Mouse (Mus musculus): Measurements from ENCODE around the gene Klc2. TPM values are rescaled to one million over a fixed set of nuclear protein-coding genes. Genes with fewer than 3 reads are reported as not detected.

Gene Klc2
- polyA plus RNA-seq (2012; rRNA removed): 109 and 115 TPM in 2 replicates

GRCm38 (mm10) chr19:5118384-5118698 is at the start of gene Klc2:
TSS of gene Klc2 (minus strand) at chr19:5118560.

DNA sequence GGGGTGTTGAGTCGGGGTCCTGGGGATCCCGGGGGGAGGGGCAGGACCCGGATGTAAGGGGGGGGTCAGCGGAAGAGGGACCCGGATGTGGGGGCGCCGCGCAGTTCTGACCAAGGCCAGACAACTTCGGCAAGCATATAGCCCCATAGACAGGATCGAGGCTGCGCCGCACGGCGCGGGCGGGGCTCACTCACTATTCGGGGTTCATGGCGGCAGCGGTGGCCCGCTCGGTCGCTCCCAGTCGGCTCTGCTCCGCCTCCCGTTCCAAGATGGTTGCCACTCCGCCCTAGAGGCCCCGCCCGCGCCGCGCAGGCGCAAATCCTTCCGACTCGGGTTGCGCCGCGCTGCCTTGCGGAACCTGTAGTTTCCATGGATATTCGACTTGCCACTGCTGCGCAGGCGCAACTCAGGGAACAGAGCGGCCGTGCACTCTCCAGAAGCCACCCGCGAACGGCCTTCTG is 11.6 kb downstream of the Klc2 start, which contains the start of gene Rab1b:
Gene Rab1b (minus strand): TSS at position 342 of the 461 bp plus-strand sequence.

GRCm38 (mm10) chr19:5098363-5099143 is 19.8 kb downstream of the Klc2 start, which contains the start of gene Cnih2:
TSS of gene Cnih2 (minus strand) at chr19:5098521.

DNA sequence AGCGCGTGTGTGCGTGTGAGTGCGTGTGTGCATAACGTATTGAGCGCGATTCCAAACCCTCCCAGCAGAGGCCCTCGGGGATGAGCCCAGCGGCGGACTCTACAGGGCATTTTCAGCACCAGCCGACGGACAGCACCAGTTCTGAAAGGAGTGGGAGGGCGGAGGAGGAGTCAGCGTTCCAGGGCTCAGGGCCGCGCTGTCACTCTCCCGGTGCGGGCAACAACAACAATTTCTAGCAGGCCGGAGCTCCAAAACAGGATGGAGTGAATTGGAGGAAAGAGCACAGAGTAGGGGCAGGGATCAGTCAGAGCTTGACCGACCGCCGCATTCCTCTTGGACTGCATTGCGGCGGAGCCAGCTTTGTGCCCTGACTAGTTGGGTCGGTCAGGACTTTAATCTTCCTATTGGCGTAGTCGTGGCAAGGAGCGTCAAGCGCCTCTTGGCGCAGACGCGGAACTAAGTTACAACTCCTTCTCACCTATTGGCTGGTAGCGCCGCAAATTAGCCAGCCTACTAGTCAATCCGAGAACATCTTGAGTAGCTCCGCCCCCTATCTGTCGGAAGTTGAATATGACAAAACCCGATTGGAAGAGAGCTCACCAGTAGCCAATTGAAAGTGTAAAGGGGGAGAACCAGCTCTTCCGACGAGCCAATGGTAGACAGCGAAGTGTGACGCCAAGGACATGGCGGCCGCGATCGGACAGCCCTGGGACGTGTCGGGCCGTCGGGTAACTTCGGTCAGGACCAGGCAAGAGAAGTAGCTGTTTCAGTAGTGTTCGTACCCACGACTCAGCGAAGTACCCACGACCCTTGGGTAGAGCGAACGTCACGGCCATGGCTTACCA is 30.3 kb downstream of the Klc2 start, which contains the start of gene Yif1a:
Gene Yif1a (plus strand): TSS at position 655 of the 845 bp plus-strand sequence.

GRCm38 (mm10) chr19:5085145-5085863 is 33.1 kb downstream of the Klc2 start, which contains the start of gene Tmem151a:
TSS of gene Tmem151a (minus strand) at chr19:5085531.

GRCm38 (mm10) chr19:5067867-5068569 is 50.3 kb downstream of the Klc2 start, which contains the start of gene Cd248:
TSS of gene Cd248 (plus strand) at chr19:5068078.

Other genes starting within 250 kb of the Klc2 start
- 1.3 and 2.9 TPM in 2 replicates for gene Actn3, start 240.7 kb downstream of the Klc2 start, polyA plus RNA-seq (2012; rRNA removed)
- gene Zdhhc24, start 239.9 kb downstream of the Klc2 start, polyA plus RNA-seq (2012; rRNA removed): 33.2 and 34.5 TPM in 2 replicates
- gene Bbs1, start 211.9 kb downstream of the Klc2 start, polyA plus RNA-seq (2012; rRNA removed): 18.7 and 18.8 TPM in 2 replicates
- gene Dpp3, start 190.3 kb downstream of the Klc2 start, polyA plus RNA-seq (2012; rRNA removed): 110 and 111 TPM in 2 replicates
- gene Peli3, start 175.4 kb downstream of the Klc2 start, polyA plus RNA-seq (2012; rRNA removed): 8.6 and 9.1 TPM in 2 replicates
- 86.3 and 93.6 TPM in 2 replicates for gene Mrpl11, start 156.4 kb downstream of the Klc2 start, polyA plus RNA-seq (2012; rRNA removed)
- gene Npas4, start 128.2 kb downstream of the Klc2 start, polyA plus RNA-seq (2012; rRNA removed): 4.5 and 4.8 TPM in 2 replicates
- 22.4 and 26.9 TPM in 2 replicates for gene Slc29a2, start 94.7 kb downstream of the Klc2 start, polyA plus RNA-seq (2012; rRNA removed)
- gene B4gat1, start 79.7 kb downstream of the Klc2 start, polyA plus RNA-seq (2012; rRNA removed): 34.8 and 39.6 TPM in 2 replicates
- gene AC124502.3, start 79.7 kb downstream of the Klc2 start, polyA plus RNA-seq (2012; rRNA removed): 2.7 and 3.4 TPM in 2 replicates
- 41.3 and 46.9 TPM in 2 replicates for gene Brms1, start 77.2 kb downstream of the Klc2 start, polyA plus RNA-seq (2012; rRNA removed)
- 3.0 and 3.7 TPM in 2 replicates for gene Rin1, start 68.1 kb downstream of the Klc2 start, polyA plus RNA-seq (2012; rRNA removed)
- gene Cd248, start 50.5 kb downstream of the Klc2 start, polyA plus RNA-seq (2012; rRNA removed): 18.0 and 35.0 TPM in 2 replicates
- gene Tmem151a, start 33.0 kb downstream of the Klc2 start, polyA plus RNA-seq (2012; rRNA removed): 6.5 and 8.1 TPM in 2 replicates
- gene Yif1a, start 30.0 kb downstream of the Klc2 start, polyA plus RNA-seq (2012; rRNA removed): 65.4 and 72.8 TPM in 2 replicates
- 313 and 334 TPM in 2 replicates for gene Cnih2, start 20.0 kb downstream of the Klc2 start, polyA plus RNA-seq (2012; rRNA removed)
- gene Rab1b, start 11.5 kb downstream of the Klc2 start, polyA plus RNA-seq (2012; rRNA removed): 175 and 180 TPM in 2 replicates
- 45.1 and 54.2 TPM in 2 replicates for gene Pacs1, start 154.6 kb upstream of the Klc2 start, polyA plus RNA-seq (2012; rRNA removed)
- 197 and 209 TPM in 2 replicates for gene Sf3b2, start 176.9 kb upstream of the Klc2 start, polyA plus RNA-seq (2012; rRNA removed)
- 35.0 and 36.4 TPM in 2 replicates for gene Gal3st3, start 179.8 kb upstream of the Klc2 start, polyA plus RNA-seq (2012; rRNA removed)
- not detected in 2 replicates for gene Catsper1, start 217.2 kb upstream of the Klc2 start, polyA plus RNA-seq (2012; rRNA removed)
- 2.2 and 2.4 TPM in 2 replicates for gene Cst6, start 231.0 kb upstream of the Klc2 start, polyA plus RNA-seq (2012; rRNA removed)
- gene Eif1ad, start 248.2 kb upstream of the Klc2 start, polyA plus RNA-seq (2012; rRNA removed): 42.2 and 43.6 TPM in 2 replicates
- gene Banf1, start 248.6 kb upstream of the Klc2 start, polyA plus RNA-seq (2012; rRNA removed): 200 and 202 TPM in 2 replicates